Mouse (Mus musculus) liver, adult 2 months (tissue): ENCODE results near the gene Rnf216.

Experiments
- CTCF ChIP-seq: fragments of 200-500 bp; IDR thresholded peaks from 2 replicates; pipeline ENCODE4 v1.5.1; 2011; ENCODE audit warnings: low read depth, low read length, control low read depth
- POLR2A ChIP-seq: fragments of 200-500 bp; IDR thresholded peaks from 2 replicates; pipeline ENCODE4 v1.6.1; 2011; ENCODE audit warnings: low read length, control low read depth; ENCODE audit not compliant: insufficient read depth; ENCODE audit errors: extremely low read depth

DNA sequence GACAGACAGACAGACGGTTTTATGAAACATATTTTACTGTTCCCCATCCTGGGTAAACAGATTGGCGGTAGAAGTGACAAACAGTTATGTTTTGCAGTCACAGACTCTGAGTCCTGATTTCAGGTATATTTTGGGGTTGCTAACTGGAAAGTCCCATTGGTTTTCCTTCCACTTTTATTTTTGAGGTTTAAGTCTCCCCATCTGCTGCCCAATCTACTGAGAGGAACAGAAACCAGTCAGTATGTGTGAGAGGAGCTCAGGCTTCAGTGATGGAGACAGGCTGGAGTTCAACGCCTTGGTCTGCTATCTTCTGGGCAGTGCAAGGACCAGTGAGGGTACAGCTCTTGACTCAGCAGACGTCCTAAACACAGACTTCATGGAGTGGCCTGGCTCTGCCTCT, 74.0 kb downstream of the Rnf216 start:
- TF ChIP-seq CTCF = no peak
- no peak for TF ChIP-seq POLR2A
